Mouse (Mus musculus) MEL (cell line): ENCODE results near the gene B3galt6. TPM values are rescaled to one million over a fixed set of nuclear protein-coding genes. Genes with fewer than 3 reads are reported as not detected.

Experiments used
- DNase-seq: peaks from one replicate; pipeline ENCODE4 v3.0.0; 2011; ENCODE audit warnings: low read depth, low spot score
- H3K27ac ChIP-seq: 2 replicates; pipeline ENCODE4 v1.5.1; 2012; ENCODE audit warnings: low read depth, mild to moderate bottlenecking, control low read depth, low read length, moderate library complexity; ENCODE audit not compliant: control insufficient read depth
- H3K27me3 ChIP-seq, 2 experiments: fragments of 150-350 bp in 1 of 2; sonication (generic) in 1 of 2; 2 replicates each; pipeline ENCODE4 v1.6.1; 2012; ENCODE audit warnings: low read length in 2 of 2, mild to moderate bottlenecking in 2 of 2, improper control_type of control experiment in 1 of 2, moderate library complexity in 1 of 2; ENCODE audit not compliant: insufficient read depth in 2 of 2, control insufficient read depth in 1 of 2
- H3K36me3 ChIP-seq, 2 experiments: 2 replicates each; pipeline ENCODE4 v1.6.1; 2012 to 2014; ENCODE audit warnings: low read length in 2 of 2, improper control_type of control experiment in 1 of 2, inconsistent platforms in 1 of 2, mild to moderate bottlenecking in 1 of 2; ENCODE audit not compliant: insufficient read depth in 2 of 2, control insufficient read depth in 1 of 2
- H3K4me1 ChIP-seq, 2 experiments: fragments of 150-350 bp in 1 of 2; sonication (generic) in 1 of 2; 2 replicates each; pipeline ENCODE4 v1.6.1; 2012; ENCODE audit warnings: low read length in 2 of 2, improper control_type of control experiment in 1 of 2, mild to moderate bottlenecking in 1 of 2; ENCODE audit not compliant: insufficient read depth in 2 of 2, control insufficient read depth in 1 of 2
- H3K4me3 ChIP-seq, 2 experiments: fragments of 150-350 bp in 1 of 2; sonication (generic) in 1 of 2; 2 replicates each; pipeline ENCODE4 v1.5.1; 2012; ENCODE audit warnings: low read depth in 2 of 2, low read length in 2 of 2, mild to moderate bottlenecking in 2 of 2, moderate library complexity in 2 of 2, control low read depth in 1 of 2, improper control_type of control experiment in 1 of 2; ENCODE audit not compliant: control insufficient read depth in 1 of 2, insufficient read depth in 1 of 2
- H3K79me2 ChIP-seq: 2 replicates; pipeline ENCODE4 v1.6.1; 2012; ENCODE audit warnings: mild to moderate bottlenecking, low read length, moderate library complexity; ENCODE audit not compliant: control insufficient read depth, poor library complexity, insufficient read depth
- H3K9ac ChIP-seq: 2 replicates; pipeline ENCODE4 v1.6.1; 2012; ENCODE audit warnings: low read depth, mild to moderate bottlenecking, control low read depth, low read length, moderate library complexity; ENCODE audit not compliant: control insufficient read depth, poor library complexity, severe bottlenecking
- H3K9me3 ChIP-seq: fragments of 150-350 bp; sonication (generic); replicated peaks from 2 replicates; pipeline ENCODE4 v1.6.1; 2012; ENCODE audit warnings: mild to moderate bottlenecking, low read length, improper control_type of control experiment, moderate library complexity; ENCODE audit not compliant: insufficient read depth
- CHD1 ChIP-seq: IDR thresholded peaks from 2 replicates; pipeline ENCODE4 v1.6.1; 2012; ENCODE audit warnings: low read depth, mild to moderate bottlenecking, inconsistent platforms, low read length, improper control_type of control experiment
- CHD2 ChIP-seq: IDR thresholded peaks from 2 replicates; pipeline ENCODE4 v1.6.1; 2011; ENCODE audit warnings: low read length, improper control_type of control experiment
- E2F4 ChIP-seq: IDR thresholded peaks from 2 replicates; pipeline ENCODE4 v1.6.1; 2011; ENCODE audit warnings: low read depth, low read length, improper control_type of control experiment, borderline replicate concordance
- ELF1 ChIP-seq: IDR thresholded peaks from 2 replicates; pipeline ENCODE4 v1.6.1; 2014; ENCODE audit warnings: low read depth, mild to moderate bottlenecking, inconsistent platforms, low read length, improper control_type of control experiment, moderate library complexity
- ETS1 ChIP-seq: IDR thresholded peaks from 2 replicates; pipeline ENCODE4 v1.6.1; 2012; ENCODE audit warnings: low read depth, mild to moderate bottlenecking, inconsistent platforms, low read length, improper control_type of control experiment, moderate library complexity
- GABPA ChIP-seq: IDR thresholded peaks from 2 replicates; pipeline ENCODE4 v1.6.1; 2012; ENCODE audit warnings: low read depth, mild to moderate bottlenecking, inconsistent platforms, low read length, improper control_type of control experiment, moderate library complexity
- HCFC1 ChIP-seq: IDR thresholded peaks from 2 replicates; pipeline ENCODE4 v1.6.1; 2012; ENCODE audit warnings: low read depth, mild to moderate bottlenecking, inconsistent platforms, low read length, improper control_type of control experiment, moderate library complexity
- KAT2A ChIP-seq: conservative IDR thresholded peaks from 2 replicates; pipeline ENCODE4 v1.6.1; 2012; ENCODE audit warnings: low read depth, low read length, improper control_type of control experiment, inconsistent platforms
- MAFK ChIP-seq: IDR thresholded peaks from 2 replicates; pipeline ENCODE4 v1.6.1; 2011; ENCODE audit warnings: low read depth, mild to moderate bottlenecking, low read length, improper control_type of control experiment, borderline replicate concordance
- MAX ChIP-seq: IDR thresholded peaks from 2 replicates; pipeline ENCODE4 v1.6.1; 2011; ENCODE audit warnings: low read length, improper control_type of control experiment
- MAZ ChIP-seq: IDR thresholded peaks from 2 replicates; pipeline ENCODE4 v1.6.1; 2012; ENCODE audit warnings: low read depth, mild to moderate bottlenecking, inconsistent platforms, low read length, improper control_type of control experiment
- MYB ChIP-seq: IDR thresholded peaks from 2 replicates; pipeline ENCODE4 v1.6.1; 2011; ENCODE audit warnings: mild to moderate bottlenecking, low read depth, low read length, improper control_type of control experiment
- NELFE ChIP-seq: IDR thresholded peaks from 2 replicates; pipeline ENCODE4 v1.6.1; 2011; ENCODE audit warnings: low read depth, low read length, improper control_type of control experiment
- NRF1 ChIP-seq: IDR thresholded peaks from 2 replicates; pipeline ENCODE4 v1.6.1; 2014; ENCODE audit warnings: low read depth, mild to moderate bottlenecking, inconsistent platforms, low read length, improper control_type of control experiment, moderate library complexity; ENCODE audit not compliant: poor library complexity, insufficient read depth, severe bottlenecking
- POLR2A ChIP-seq, 2 experiments: IDR thresholded peaks; 2 replicates each; pipeline ENCODE4 v1.6.1; 2011 to 2012; ENCODE audit warnings: low read length in 2 of 2, mild to moderate bottlenecking in 2 of 2, control low read depth in 1 of 2, improper control_type of control experiment in 1 of 2, low read depth in 1 of 2, moderate library complexity in 1 of 2; ENCODE audit not compliant: control insufficient read depth in 1 of 2, insufficient read depth in 1 of 2, poor library complexity in 1 of 2
- POLR2AphosphoS5 ChIP-seq: IDR thresholded peaks from 2 replicates; pipeline ENCODE4 v1.6.1; 2012; ENCODE audit warnings: low read depth, borderline replicate concordance, mild to moderate bottlenecking, inconsistent platforms, low read length, moderate library complexity, mixed read lengths
- RCOR1 ChIP-seq: IDR thresholded peaks from 2 replicates; pipeline ENCODE4 v1.6.1; 2012; ENCODE audit warnings: low read depth, mild to moderate bottlenecking, inconsistent platforms, low read length, improper control_type of control experiment
- SMC3 ChIP-seq: IDR thresholded peaks from 2 replicates; pipeline ENCODE4 v1.6.1; 2011; ENCODE audit warnings: low read depth, low read length, improper control_type of control experiment
- TAL1 ChIP-seq: IDR thresholded peaks from 2 replicates; pipeline ENCODE4 v1.6.1; 2012; ENCODE audit warnings: mild to moderate bottlenecking, inconsistent platforms, low read length, moderate library complexity, mixed read lengths
- TCF12 ChIP-seq: IDR thresholded peaks from 2 replicates; pipeline ENCODE4 v1.6.1; 2014; ENCODE audit warnings: low read depth, mild to moderate bottlenecking, inconsistent platforms, low read length, improper control_type of control experiment, moderate library complexity
- UBTF ChIP-seq: IDR thresholded peaks from 2 replicates; pipeline ENCODE4 v1.6.1; 2012; ENCODE audit warnings: low read depth, mild to moderate bottlenecking, inconsistent platforms, low read length, improper control_type of control experiment, moderate library complexity, borderline replicate concordance; ENCODE audit not compliant: insufficient read depth
- ZKSCAN1 ChIP-seq: IDR thresholded peaks from 2 replicates; pipeline ENCODE4 v1.6.1; 2012; ENCODE audit warnings: low read depth, mild to moderate bottlenecking, inconsistent platforms, low read length, improper control_type of control experiment, moderate library complexity
- ZMIZ1 ChIP-seq: IDR thresholded peaks from 2 replicates; pipeline ENCODE4 v1.6.1; 2012; ENCODE audit warnings: low read depth, mild to moderate bottlenecking, inconsistent platforms, low read length, improper control_type of control experiment, moderate library complexity
- polyA plus RNA-seq, 2 experiments: library from polyadenylated mRNA; stranded (reverse) in 1 of 2; unstranded in 1 of 2; fragments of >175 nt in 1 of 2; fragments of >200 nt in 1 of 2; gene quantifications; 2 replicates each; pipeline versions ENCODE4 v1.2.1 to v1.2.4; 2012; ENCODE audit warnings: low replicate concordance in 2 of 2, low read depth in 1 of 2; ENCODE audit not compliant: insufficient read length in 2 of 2, insufficient read depth in 1 of 2, missing spikeins in 1 of 2
- total RNA-seq: library from RNA; depleted of rRNA; stranded (reverse); fragments of 300-350 nt; gene quantifications from 2 replicates; pipeline ENCODE4 v1.2.3, GENCODE M21; 2012

The B3galt6 gene
- total and polyA plus RNA-seq, 3 experiments, result 3.8 to 9.1 TPM; not detected in 1

- Histone ChIP-seq H3K27ac (no peak overlapping the region), H3K36me3 (peaks cover 0 to 11% of the 10 kb centered on the region in 2 experiments), H3K9me3 (no peaks in the 10 kb centered on the region), H3K27me3 (no peaks in the 10 kb centered on the region), H3K9ac (no peak overlapping the region), H3K79me2 (no peaks in the 10 kb centered on the region; the same call in 1 of the 2 replicates), H3K4me1 (peaks cover 0 to 5% of the 10 kb centered on the region in 2 experiments; a peak in 2 of 4 replicates), H3K4me3 (no peak overlapping the region)
- TF ChIP-seq SMC3 (no peak), POLR2A (IDR thresholded peaks at IDR 0.05; ENCODE audit: control insufficient read depth in 1 of 2, insufficient read depth in 1 of 2, low read depth in 1 of 2, low read length in 2 of 2, poor library complexity in 1 of 2) (no peak), TCF12 (no peak), TAL1 (no peak), ZKSCAN1 (no peak), RCOR1 (no peak), POLR2AphosphoS5 (no peak), GABPA (no peak), MAX (no peak), HCFC1 (no peak), MYB (no peak), UBTF (no peak), KAT2A (no peak)
- no peak for DNase-seq
Measured at GRCm38 (mm10) chr4:155963106-155963505, 29.3 kb downstream of the B3galt6 start.

GRCm38 (mm10) chr4:155962167-155962971 lies 30.1 kb downstream of the B3galt6 start, which contains the start of gene C1qtnf12:
Gene C1qtnf12 (plus strand): TSS chr4:155962318.
- Histone ChIP-seq H3K9ac (no peak within 1 kb of the TSS), H3K79me2 (no peaks in the 10 kb centered on the region; the same call in 1 of the 2 replicates), H3K27ac (no peak within 1 kb of the TSS), H3K27me3 (no peaks in the 10 kb centered on the region)
- TF ChIP-seq RCOR1 (no peak), ZKSCAN1 (no peak), MAX (no peak), ETS1 (no peak), TCF12 (no peak), HCFC1 (no peak), CHD2 (no peak), SMC3 (no peak), CHD1 (no peak), TAL1 (no peak), KAT2A (no peak), NRF1 (no peak), NELFE (no peak), MAFK (no peak), ELF1 (no peak), E2F4 (no peak), ZMIZ1 (no peak), MAZ (no peak)
- TF ChIP-seq, all 39 proteins: peak for 0
- peaks cover 0 to 11% of the 10 kb centered on the region in 2 experiments for H3K36me3 ChIP-seq
- H3K9me3 ChIP-seq, result no peaks in the 10 kb centered on the region
- H3K4me1 ChIP-seq, result peaks cover 0 to 5% of the 10 kb centered on the region in 2 experiments; a peak in 2 of 4 replicates
- no peak for DNase-seq
- no peak within 1 kb of the TSS for H3K4me3 ChIP-seq
